Mouse (Mus musculus) neural tube, embryonic 15.5 days (tissue): ENCODE results near the gene Slc25a25. TPM values are rescaled to one million over a fixed set of nuclear protein-coding genes. Genes with fewer than 3 reads are reported as not detected.

Experiments
- ATAC-seq: fragments of 200-750 bp; cut with Nextera tagmentation; 2 replicates; pipeline ENCODE4 v1.8.0; 2017; ENCODE audit warnings: mild to moderate bottlenecking, moderate TSS enrichment, moderate library complexity; ENCODE audit not compliant: low FRiP score
- H3K27ac ChIP-seq: fragments of 300-500 bp; sonication (generic); replicated peaks from 2 replicates; pipeline ENCODE4 v1.5.1; 2015; ENCODE audit warnings: mild to moderate bottlenecking, inconsistent platforms
- H3K27me3 ChIP-seq: fragments of 300-500 bp; sonication (generic); replicated peaks from 2 replicates; pipeline ENCODE4 v1.6.1; 2015; ENCODE audit warnings: inconsistent platforms
- H3K36me3 ChIP-seq: fragments of 300-500 bp; sonication (generic); 2 replicates; pipeline ENCODE4 v1.6.1; 2015; ENCODE audit warnings: inconsistent platforms
- H3K4me1 ChIP-seq: fragments of 300-500 bp; sonication (generic); 2 replicates; pipeline ENCODE4 v1.6.1; 2015; ENCODE audit warnings: inconsistent platforms
- H3K4me2 ChIP-seq: fragments of 300-500 bp; sonication (generic); 2 replicates; pipeline ENCODE4 v1.6.1; 2015; ENCODE audit warnings: inconsistent platforms, mild to moderate bottlenecking, moderate library complexity
- H3K4me3 ChIP-seq: fragments of 300-500 bp; sonication (generic); replicated peaks from 2 replicates; pipeline ENCODE4 v1.5.1; 2015; ENCODE audit warnings: mild to moderate bottlenecking, inconsistent platforms
- H3K9ac ChIP-seq: fragments of 300-500 bp; sonication (generic); replicated peaks from 2 replicates; pipeline ENCODE4 v1.6.1; 2015; ENCODE audit warnings: mild to moderate bottlenecking, inconsistent platforms
- H3K9me3 ChIP-seq: fragments of 300-500 bp; sonication (generic); replicated peaks from 2 replicates; pipeline ENCODE4 v1.6.1; 2016; ENCODE audit warnings: inconsistent platforms
- WGBS: fragments of 180-500 bp; shearing (Covaris S2); methylation state at CpG from one replicate; pipeline ENCODE4 v1.1.7; 2015; ENCODE audit warnings: mixed read lengths; 5-methylcytosine and 5-hydroxymethylcytosine counted together
- polyA plus RNA-seq: library from polyadenylated mRNA; unstranded; fragments of >200 nt; fragmentation: Nextera tagmentation; extraction: Ambion mirVana; gene quantifications from 2 replicates; pipeline ENCODE4 v1.2.1, GENCODE M21; 2015

Slc25a25 gene
- polyA plus RNA-seq, 1 experiment from 2014 or later: 58.8 TPM

- peaks cover 25% of the 10 kb centered on the region for H3K36me3 ChIP-seq
- no peaks in the 10 kb centered on the region for H3K27me3 ChIP-seq
- WGBS: 89% methylated on average over 7 of the region's 7 CpGs
- no peaks in the 10 kb centered on the region for H3K9me3 ChIP-seq
- no peaks in the 10 kb centered on the region for H3K4me1 ChIP-seq
- no peak overlapping the region for H3K4me2 ChIP-seq
- ATAC-seq: no peak
- H3K9ac ChIP-seq: no peak overlapping the region
- no peak overlapping the region for H3K27ac ChIP-seq
- H3K4me3 ChIP-seq: no peak overlapping the region
These were observed 39.8 kb downstream of the Slc25a25 start for GRCm38 (mm10) chr2:32411407-32411806.

GRCm38 (mm10) chr2:32408429-32409424 lies 42.5 kb downstream of the Slc25a25 start:
- no peak overlapping the region for H3K4me3 ChIP-seq
- H3K9me3 ChIP-seq: no peaks in the 10 kb centered on the region
- no peaks in the 10 kb centered on the region for H3K27me3 ChIP-seq
- no peaks in the 10 kb centered on the region for H3K4me1 ChIP-seq
- H3K4me2 ChIP-seq: no peak overlapping the region
- ATAC-seq: no peak
- H3K36me3 ChIP-seq: peaks cover 1% of the 10 kb centered on the region; the same call in 1 of the 2 replicates
- no peak overlapping the region for H3K9ac ChIP-seq
- no peak overlapping the region for H3K27ac ChIP-seq
- WGBS: 80% methylated on average over 25 of the region's 25 CpGs

GRCm38 (mm10) chr2:32407144-32407824 lies 44.0 kb downstream of the Slc25a25 start:
- Histone ChIP-seq H3K4me2 (no peak overlapping the region), H3K27ac (no peak overlapping the region), H3K9me3 (no peaks in the 10 kb centered on the region), H3K36me3 (peaks cover 6% of the 10 kb centered on the region), H3K4me3 (no peak overlapping the region), H3K27me3 (no peaks in the 10 kb centered on the region), H3K4me1 (no peaks in the 10 kb centered on the region), H3K9ac (no peak overlapping the region)
- 84% methylated on average over 7 of the region's 7 CpGs for whole genome bisulfite sequencing
- ATAC-seq: no peak

DNA sequence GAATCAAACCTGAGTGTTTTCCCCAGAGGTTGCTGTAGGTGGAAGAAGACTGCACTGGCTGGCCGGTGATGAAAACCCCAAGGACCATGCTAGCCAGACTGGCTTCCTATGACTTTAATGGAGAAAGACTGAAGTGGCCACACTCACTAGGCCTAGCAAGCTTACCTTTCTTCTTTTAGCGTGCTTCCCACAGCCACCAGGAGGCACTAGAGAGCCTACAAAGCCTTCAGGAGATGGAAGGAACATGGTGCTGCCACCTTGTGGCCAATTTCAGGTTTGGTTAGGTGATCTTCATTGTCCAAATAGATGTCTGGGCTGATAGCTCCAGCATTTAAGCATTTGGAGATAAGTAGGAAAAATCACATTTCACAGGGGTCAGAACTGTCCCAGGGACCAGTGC lies 46.6 kb downstream of the Slc25a25 start:
- peaks cover 28% of the 10 kb centered on the region for H3K36me3 ChIP-seq
- no peaks in the 10 kb centered on the region for H3K9me3 ChIP-seq
- no peak overlapping the region for H3K9ac ChIP-seq
- no peak overlapping the region for H3K4me3 ChIP-seq
- H3K27ac ChIP-seq: 0 out of 2 replicates have a peak overlapping the region, but pooled peaks have one; percentile 5
- no peaks in the 10 kb centered on the region for H3K4me1 ChIP-seq
- no peak overlapping the region for H3K4me2 ChIP-seq
- peak; percentile 28; the same call in 1 of the 2 replicates for ATAC-seq
- H3K27me3 ChIP-seq: no peaks in the 10 kb centered on the region
- 23% methylated on average over 2 of the region's 2 CpGs for WGBS

DNA sequence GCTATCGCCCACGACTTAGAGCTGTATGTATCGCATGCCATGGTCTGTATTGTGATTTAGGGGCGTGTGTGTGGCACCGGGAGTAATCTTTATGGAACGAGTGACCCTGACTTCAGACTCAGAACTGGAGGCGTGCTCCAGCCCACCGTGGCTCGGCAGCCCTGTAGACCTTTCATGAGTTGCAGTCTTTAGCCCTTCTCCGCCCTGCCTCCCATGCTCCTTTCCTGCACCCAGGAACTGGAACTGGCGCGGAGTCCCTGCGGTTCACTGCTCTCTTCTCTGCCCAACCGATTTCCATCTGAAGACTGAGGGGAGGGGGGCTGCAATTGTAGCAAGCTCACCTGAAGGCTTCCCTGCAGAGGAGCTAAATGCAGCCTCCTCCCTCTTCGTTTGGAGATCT lies 54.5 kb downstream of the Slc25a25 start:
- H3K27ac ChIP-seq: peak overlapping the region; percentile 96
- peak overlapping the region; percentile 91 for H3K9ac ChIP-seq
- H3K4me1 ChIP-seq: peaks cover 24% of the 10 kb centered on the region
- H3K4me3 ChIP-seq: peak overlapping the region; percentile 99
- WGBS: under 1% methylated on average over 15 of the region's 15 CpGs
- ATAC-seq: no peak
- H3K9me3 ChIP-seq: no peaks in the 10 kb centered on the region
- peak overlapping the region; percentile 95 for H3K4me2 ChIP-seq
- H3K27me3 ChIP-seq: no peaks in the 10 kb centered on the region
- H3K36me3 ChIP-seq: peaks cover 16% of the 10 kb centered on the region

- no peaks in the 10 kb centered on the region for H3K9me3 ChIP-seq
- peak overlapping the region; percentile 96 for H3K27ac ChIP-seq
- peak overlapping the region; percentile 91 for H3K9ac ChIP-seq
- ATAC-seq: peak; percentile 95
- peaks cover 12% of the 10 kb centered on the region for H3K36me3 ChIP-seq
- H3K27me3 ChIP-seq: no peaks in the 10 kb centered on the region
- peaks cover 24% of the 10 kb centered on the region for H3K4me1 ChIP-seq
- WGBS: under 1% methylated on average over 55 of the region's 59 CpGs
- peak overlapping the region; percentile 95 for H3K4me2 ChIP-seq
- peak overlapping the region; percentile 99 for H3K4me3 ChIP-seq
These were observed 55.2 kb downstream of the Slc25a25 start for GRCm38 (mm10) chr2:32395946-32396621.

DNA sequence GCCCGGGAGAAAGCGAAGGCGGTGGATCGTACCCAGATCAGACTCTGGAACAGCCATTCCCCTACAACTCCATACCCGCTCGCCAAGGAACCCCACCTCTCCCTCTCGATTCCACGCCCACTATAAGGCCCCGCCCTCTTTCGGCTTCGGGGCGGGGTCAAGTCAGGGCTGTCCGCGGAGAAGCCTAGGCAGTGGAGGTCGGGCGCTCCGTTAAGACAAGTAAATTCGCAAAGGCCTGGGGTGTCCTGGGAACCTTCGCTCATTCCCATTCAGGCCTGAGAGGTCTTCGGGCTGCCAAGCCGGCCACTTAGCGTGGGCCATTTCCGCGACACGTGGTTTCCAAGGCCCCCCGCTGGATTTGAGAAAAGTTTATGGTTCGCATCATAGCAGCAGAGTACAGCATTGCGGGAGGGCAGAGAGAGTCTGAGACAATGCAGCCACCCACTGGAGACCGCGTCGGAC lies 55.7 kb downstream of the Slc25a25 start, which contains the start of gene Ptges2:
Gene Ptges2 (plus strand): TSS at position 413 of the 462 bp plus-strand sequence.
- peak within 1 kb of the TSS; percentile 95 for H3K4me2 ChIP-seq
- ATAC-seq: peak; percentile 92
- under 1% methylated on average over 31 of the region's 31 CpGs for WGBS
- peak within 1 kb of the TSS; percentile 99 for H3K4me3 ChIP-seq
- H3K9me3 ChIP-seq: no peaks in the 10 kb centered on the region
- peak within 1 kb of the TSS; percentile 96 for H3K27ac ChIP-seq
- peaks cover 24% of the 10 kb centered on the region for H3K4me1 ChIP-seq
- peaks cover 6% of the 10 kb centered on the region for H3K36me3 ChIP-seq
- peak within 1 kb of the TSS; percentile 91 for H3K9ac ChIP-seq
- no peaks in the 10 kb centered on the region for H3K27me3 ChIP-seq

DNA sequence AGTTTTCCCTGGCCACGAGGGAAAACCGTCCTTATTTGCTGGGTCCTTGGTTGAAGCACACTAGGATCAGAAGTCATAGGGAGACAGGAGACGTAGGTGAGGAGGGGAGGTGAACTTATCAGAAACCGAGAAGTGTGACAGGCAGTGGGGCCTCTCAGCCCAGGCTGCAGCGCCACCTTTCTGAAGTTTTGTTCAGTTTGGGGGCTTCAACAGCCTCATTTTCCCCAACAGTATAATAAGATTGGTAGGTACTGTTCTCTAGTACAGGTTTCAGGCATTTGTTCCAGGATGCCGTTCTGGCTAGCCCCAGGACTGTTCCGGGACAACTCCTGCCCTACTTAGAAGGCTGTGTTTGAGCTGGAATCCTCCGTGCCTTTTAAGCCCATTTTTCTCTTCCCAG lies 56.3 kb downstream of the Slc25a25 start:
- Histone ChIP-seq H3K27ac (peak overlapping the region; percentile 96), H3K4me1 (peaks cover 24% of the 10 kb centered on the region), H3K36me3 (peaks cover under 1% of the 10 kb centered on the region; the same call in 1 of the 2 replicates), H3K4me2 (peak overlapping the region; percentile 95), H3K27me3 (no peaks in the 10 kb centered on the region), H3K9me3 (no peaks in the 10 kb centered on the region), H3K9ac (peak overlapping the region; percentile 91), H3K4me3 (peak overlapping the region; percentile 99)
- WGBS: 4% methylated on average over 8 of the region's 8 CpGs
- ATAC-seq: no peak

DNA sequence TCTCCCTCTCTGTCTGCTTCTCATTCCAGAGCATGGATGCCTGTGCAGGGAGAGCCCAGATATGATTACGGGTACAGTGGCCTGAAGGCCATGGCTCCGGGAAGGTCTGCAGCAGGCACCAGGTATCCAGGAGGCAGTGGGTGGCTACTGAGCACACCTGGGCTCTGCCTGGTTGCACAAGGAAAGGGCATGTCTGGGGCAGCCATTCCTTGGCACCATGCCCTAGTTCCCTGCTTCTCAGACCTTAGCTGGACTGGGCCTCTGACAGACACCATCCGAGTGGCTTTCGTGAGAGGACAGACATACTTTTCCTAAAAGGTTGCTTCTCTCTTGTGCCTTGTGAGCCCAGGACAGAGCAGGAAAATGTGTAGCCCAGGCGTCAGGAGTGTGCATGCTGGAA lies 59.2 kb downstream of the Slc25a25 start:
- Histone ChIP-seq H3K9ac (no peak overlapping the region), H3K36me3 (no peaks in the 10 kb centered on the region), H3K4me1 (peaks cover 12% of the 10 kb centered on the region), H3K9me3 (no peaks in the 10 kb centered on the region), H3K27ac (no peak overlapping the region), H3K4me2 (no peak overlapping the region), H3K27me3 (no peaks in the 10 kb centered on the region), H3K4me3 (no peak overlapping the region)
- WGBS: 89% methylated on average over 5 of the region's 5 CpGs
- no peak for ATAC-seq

GRCm38 (mm10) chr2:32390871-32391270 lies 60.4 kb downstream of the Slc25a25 start:
- Histone ChIP-seq H3K27ac (no peak overlapping the region), H3K4me2 (no peak overlapping the region), H3K36me3 (no peaks in the 10 kb centered on the region), H3K4me3 (no peak overlapping the region), H3K4me1 (peaks cover 7% of the 10 kb centered on the region), H3K27me3 (no peaks in the 10 kb centered on the region), H3K9ac (no peak overlapping the region), H3K9me3 (no peaks in the 10 kb centered on the region)
- WGBS: 77% methylated on average over 8 of the region's 8 CpGs
- ATAC-seq: no peak

DNA sequence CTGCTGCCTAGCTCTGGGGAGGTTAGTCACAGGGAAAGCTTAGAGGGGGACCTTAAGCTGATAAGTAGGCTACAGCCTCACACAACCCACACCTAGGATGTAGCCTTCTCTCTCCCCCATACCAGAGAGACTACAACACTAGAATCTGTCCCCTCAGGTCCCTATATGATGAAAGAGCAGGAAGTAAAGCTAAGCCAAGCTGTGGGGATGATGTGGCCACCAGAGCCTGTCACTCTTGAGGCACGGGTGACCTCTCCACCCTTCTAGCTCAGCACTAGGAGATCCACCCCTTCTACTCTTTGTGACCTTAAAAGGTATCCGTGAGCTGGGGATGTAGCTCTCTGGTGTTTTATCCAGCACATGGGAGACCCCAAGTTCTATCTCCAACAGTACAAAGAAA lies 62.1 kb downstream of the Slc25a25 start:
- 84% methylated on average over 2 of the region's 2 CpGs for WGBS
- H3K27ac ChIP-seq: no peak overlapping the region

More for the DNA sequence above, 62.1 kb downstream of the Slc25a25 start:
- Histone ChIP-seq H3K36me3 (no peaks in the 10 kb centered on the region), H3K9ac (no peak overlapping the region), H3K4me1 (no peaks in the 10 kb centered on the region), H3K27me3 (peaks cover under 1% of the 10 kb centered on the region; the same call in 1 of the 2 replicates), H3K4me3 (no peak overlapping the region), H3K9me3 (no peaks in the 10 kb centered on the region), H3K4me2 (no peak overlapping the region)
- no peak for ATAC-seq
